Mouse (Mus musculus) telencephalon, adult 2 months (tissue): ENCODE measurements around the gene Eid2.
"Not testable (repeated sequence)": the region's sequence is repeated elsewhere in the genome, so short reads cannot be mapped to it uniquely, and the experiment has no call there.

Source experiments
- DNase-seq: peaks from one replicate; pipeline ENCODE4 v3.0.0-alpha.2; 2011; ENCODE audit warnings: low read depth, low spot score

Eid2 gene

DNA sequence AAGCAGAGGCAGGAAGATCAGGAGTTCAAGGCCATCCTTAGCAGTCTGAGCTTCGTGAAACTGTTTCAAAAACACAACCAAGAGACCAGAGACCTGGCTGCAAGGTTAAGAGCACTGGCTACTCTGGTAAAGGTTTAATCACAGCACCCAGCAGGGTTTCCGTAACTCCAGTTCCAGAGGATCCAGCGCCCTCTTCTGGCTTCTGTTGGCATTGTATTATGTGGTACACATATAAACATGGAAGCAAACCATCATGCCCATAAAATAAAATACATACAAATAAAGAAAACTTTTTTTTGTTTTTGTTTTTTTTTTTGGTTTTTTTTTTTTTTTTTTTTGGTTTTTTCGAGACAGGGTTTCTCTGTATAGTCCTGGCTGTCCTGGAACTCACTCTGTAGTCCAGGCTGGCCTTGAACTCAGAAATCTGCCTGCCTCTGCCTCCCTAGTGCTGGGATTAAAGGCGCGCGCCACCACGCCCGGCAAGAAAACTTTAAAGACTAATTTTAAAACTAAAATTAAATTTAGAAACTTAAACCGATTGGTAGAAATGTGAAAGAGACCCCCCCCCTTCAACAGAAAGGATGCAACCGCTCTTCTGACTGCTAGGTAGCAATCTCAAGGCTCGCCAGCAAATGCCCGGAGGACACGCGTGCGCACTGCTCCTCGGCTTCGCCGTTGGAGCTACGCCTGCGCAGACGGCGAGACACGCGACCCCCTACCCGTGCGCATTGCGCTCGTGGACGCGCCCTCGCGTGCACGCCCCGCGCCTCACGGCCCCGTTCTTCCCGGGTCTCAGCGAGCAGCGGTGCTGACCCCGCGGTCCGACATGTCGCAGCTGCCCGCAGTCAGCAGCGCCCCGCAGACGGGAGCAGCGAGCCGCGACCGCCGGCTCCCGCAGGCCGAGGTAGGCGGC, at the start of gene Eid2:
TSS of gene Eid2 (plus strand) at position 753 of the 913 bp plus-strand sequence.
- peak; percentile 81 for DNase-seq

DNA sequence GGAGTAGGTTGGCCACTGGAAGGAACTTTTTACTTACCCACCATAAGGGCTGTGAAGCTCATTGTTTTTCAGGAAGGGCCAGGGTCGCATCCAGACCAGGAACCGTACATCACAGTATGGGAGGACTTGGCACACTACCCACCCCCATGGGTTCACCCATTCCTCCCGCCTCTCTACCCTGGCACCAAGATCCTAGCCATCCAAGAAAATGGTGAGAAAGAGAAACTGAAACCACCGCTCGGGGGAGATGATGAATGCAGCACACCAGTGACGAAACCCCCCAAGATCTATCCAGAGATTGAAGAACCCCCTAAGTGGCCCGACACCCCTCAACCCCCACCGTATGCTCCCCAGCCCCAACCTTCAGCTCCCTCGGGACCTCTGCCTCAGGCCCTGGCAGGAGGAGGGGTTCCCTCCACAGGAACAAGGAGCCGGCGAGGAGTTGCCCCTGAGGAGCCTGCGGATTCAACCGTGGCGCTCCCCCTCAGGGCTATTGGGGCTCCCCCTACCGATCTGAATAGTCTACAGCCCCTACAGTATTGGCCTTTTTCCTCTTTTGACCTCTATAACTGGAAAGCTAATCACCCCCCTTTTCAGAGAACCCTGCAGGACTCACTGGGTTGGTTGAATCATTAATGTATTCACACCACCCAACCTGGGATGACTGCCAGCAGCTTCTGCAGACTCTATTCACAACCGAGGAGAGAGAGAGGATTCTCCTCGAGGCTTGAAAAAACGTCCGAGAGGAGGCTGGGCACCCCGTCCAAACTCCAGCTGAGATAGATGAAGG, 48.5 kb upstream of the Eid2 start:
- DNase-seq: not testable (repeated sequence)

DNA sequence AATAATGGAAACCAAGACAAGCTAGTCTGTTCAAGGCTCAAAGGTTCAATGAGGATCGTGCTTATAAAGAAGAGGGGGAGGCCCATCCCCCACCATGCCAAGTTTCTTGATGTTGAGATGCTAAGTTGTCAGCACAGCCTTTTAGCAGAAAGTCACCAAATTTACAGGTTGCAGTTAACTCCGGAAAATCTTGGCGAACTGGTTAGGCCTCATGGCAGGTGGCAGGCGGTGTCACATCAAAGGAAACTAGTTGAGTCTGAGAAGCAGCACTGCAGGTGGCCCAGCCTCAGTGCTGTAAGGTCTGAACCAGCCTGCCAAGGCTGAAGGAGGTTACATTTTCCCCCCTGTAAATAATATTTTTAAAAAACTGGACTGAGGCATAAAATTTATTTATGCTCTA, 40.8 kb upstream of the Eid2 start:
- not testable (repeated sequence) for DNase-seq

DNA sequence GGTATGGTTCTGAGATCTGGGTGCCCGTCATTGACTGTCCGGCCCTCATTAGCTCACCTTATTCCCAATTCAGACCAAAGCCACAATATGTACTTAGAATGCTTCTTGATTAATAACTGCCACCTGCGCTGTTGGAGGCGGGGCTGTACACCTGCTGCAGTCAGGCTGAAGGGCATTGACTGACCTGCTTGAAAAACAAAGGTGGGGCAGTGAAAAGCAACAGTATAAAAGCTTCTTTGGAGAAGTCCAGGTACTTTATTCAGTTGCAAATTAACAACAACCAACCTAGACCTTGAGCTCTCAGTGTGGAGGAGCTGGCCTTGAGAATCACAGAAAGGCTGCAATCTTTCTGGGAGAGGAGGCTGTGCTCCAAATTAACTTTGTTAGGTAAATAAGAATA, 40.3 kb upstream of the Eid2 start:
- not testable (repeated sequence) for DNase-seq

DNA sequence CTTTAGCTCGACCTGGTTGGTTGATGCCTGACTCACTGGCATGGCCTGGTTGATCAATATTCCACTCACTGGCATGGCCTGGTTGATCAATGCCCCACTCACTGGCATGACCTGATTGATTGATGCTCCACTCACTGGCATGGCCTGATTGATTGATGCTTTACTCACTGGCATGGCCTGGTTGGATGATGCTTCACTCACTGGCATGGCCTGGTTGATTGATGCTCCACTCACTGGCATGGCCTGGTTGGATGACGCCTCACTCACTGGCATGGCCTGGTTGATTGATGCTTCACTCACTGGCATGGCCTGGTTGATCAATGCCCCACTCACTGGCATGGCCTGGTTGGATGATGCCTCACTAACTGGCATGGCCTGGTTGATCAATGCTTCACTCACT, 23.7 kb upstream of the Eid2 start:
- not testable (repeated sequence) for DNase-seq

DNA sequence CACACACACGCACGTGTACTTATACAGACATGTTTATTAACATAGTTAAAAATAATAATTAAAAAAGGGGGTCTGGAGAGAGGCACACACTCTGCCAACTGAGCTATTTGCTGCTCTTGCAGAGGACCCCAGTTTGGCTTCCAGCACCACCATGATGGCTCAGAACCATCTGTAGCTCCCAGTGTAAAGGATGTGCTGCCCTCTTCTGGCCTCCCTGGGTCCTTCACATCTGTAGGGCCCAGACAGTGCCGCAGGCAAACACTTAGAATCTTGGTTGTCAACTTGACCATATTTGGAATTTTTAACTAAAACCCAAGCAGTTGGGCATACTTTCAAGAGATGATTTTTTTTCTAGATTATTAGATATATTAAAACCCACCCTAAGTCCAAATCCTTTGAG, 18.7 kb upstream of the Eid2 start:
- DNase-seq: no peak

GRCm38 (mm10) chr7:28251976-28252375, 15.7 kb upstream of the Eid2 start:
- DNase-seq: no peak

DNA sequence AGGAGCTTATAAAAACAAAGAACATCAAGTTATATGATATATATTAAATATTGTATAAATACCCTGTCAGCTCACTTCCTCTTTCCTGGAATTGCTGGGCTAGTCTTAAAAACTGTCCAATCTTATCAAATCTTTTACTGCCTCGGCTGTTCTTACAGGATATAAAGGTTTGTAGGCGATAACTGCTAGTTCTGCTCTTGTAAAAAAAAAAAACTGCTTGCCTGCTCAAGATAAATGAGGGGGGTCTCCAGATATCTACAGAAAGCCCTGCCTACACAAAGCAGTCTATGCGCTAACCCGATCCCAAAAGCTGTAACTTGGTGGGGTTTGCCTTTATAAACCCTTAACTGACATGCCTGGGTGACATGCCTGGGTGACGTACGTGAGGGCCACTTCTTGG, 13.1 kb upstream of the Eid2 start:
- DNase-seq: no peak

DNA sequence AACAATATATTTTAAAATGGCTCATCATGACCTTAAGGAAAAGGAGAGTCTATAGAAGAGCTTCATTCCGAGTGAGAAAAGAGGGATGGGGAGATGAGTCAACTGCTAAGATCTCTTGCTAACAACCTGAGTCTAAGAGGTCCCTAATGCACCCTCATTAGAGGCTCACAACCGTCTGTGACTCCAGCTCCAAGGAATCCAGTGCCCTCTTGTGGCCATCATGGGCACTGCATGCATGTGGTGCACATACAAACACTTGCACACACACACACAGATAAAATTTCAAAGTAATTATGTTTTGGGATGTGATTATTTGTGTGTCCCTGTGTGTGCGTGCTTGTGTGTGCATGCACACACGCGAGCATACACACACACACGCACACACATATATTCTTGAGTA, 12.2 kb upstream of the Eid2 start:
- no peak for DNase-seq

- DNase-seq: no peak
These were observed 4.8 kb upstream of the Eid2 start for GRCm38 (mm10) chr7:28262861-28263260.

DNA sequence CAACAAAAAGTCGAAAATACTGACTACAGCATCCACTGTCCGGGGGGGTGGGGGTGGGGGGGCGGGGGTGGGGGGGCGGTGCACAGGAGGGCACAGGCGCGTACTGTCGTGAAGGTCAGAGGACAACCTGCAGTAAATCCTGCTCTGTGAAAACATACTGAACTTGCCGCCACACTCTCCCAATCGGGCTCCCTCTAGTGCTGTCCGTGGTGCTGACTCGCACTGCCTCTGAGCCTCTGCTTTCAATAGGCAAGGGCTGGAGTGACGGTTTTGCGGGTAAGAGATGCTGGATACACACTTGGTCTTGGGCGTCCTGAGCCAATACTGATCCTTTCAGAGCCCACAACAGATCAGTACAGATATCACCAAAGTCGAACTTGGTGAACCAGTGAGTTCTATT, 3.9 kb upstream of the Eid2 start:
- no peak for DNase-seq

GRCm38 (mm10) chr7:28265391-28265790, 2.3 kb upstream of the Eid2 start:
- no peak for DNase-seq

GRCm38 (mm10) chr7:28268042-28268531, 406 bp downstream of the Eid2 start:
- no peak for DNase-seq

DNA sequence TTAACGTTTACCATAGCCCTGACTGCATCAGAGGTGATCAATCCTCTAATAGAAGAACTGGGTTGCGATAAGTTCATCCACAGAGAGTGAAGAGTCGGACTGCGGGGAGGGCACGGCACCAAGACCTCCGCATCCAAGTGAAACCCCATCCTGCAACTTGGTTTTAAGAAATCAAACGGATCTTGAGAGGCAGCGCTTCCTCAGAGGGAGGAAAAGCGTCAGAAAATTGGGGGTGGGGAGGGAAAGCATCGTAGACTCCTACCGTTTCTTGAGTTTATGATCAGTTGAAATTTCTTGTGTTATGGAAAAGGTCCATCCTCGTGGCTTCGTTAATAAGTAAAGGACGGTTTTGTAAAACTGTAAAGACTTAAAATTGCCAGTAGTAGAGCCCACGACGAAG, 895 bp downstream of the Eid2 start:
- DNase-seq: no peak

GRCm38 (mm10) chr7:28269355-28269754, 1.7 kb downstream of the Eid2 start:
- DNase-seq: no peak

DNA sequence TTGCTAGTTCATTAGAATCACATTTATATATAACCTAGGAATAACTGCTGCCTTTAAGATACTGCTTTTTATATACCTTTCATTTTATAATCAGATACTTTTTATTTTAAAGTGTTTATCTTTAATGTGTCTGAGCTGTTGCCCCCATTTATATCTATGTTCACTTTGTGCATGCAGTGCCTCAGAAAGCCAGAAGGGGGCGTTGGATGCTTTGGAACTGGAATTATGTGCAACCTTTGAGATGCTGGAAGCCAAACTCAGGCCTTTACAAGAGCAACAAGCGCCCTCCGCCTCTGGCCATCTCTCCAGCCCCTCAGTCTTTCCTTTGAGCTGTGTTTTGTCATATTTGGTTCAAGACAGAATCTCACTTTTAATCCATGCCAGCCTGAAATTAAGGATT, 4.1 kb downstream of the Eid2 start:
- DNase-seq: no peak

- DNase-seq: no peak
These were observed 9.5 kb downstream of the Eid2 start for GRCm38 (mm10) chr7:28277237-28277614.

DNA sequence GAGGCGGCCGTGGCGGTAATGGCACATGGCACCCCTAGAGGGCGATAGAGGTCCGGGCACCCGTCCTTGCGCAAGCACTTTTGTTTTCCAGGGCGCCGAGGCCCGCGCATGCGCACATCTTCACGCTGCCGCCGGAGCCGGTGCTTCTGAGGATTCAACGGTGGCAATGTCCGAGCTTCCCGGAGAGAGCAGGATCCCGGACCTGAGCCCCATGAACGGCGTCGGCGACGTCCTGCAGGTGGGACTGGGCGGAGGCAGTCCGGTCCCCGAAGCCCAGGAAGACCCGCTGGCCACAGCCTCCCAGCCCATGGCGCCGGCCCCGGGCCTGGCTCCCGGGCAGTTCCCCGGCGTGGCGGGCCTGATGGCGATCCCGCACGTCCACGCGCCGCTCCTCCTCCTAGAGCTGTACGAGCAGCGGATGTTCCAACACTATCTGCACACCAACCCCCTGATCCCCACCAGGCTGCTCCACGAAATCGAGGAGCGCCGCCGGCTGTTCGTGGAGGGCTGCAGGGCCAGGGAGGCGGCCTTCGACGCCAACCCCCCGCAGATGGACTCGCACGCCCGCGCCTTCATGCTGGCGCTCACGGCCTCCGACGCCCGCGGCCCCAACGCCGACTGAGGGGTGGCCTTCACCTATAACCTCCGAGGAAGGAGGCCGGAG, 10.1 kb downstream of the Eid2 start, which contains the start of gene Eid2b:
TSS of gene Eid2b (plus strand) at position 125 of the 664 bp plus-strand sequence.
- DNase-seq: peak; percentile 88

- no peak for DNase-seq
These were observed 10.6 kb downstream of the Eid2 start for GRCm38 (mm10) chr7:28278279-28278652.

GRCm38 (mm10) chr7:28280630-28281029, 12.9 kb downstream of the Eid2 start:
- DNase-seq: no peak

DNA sequence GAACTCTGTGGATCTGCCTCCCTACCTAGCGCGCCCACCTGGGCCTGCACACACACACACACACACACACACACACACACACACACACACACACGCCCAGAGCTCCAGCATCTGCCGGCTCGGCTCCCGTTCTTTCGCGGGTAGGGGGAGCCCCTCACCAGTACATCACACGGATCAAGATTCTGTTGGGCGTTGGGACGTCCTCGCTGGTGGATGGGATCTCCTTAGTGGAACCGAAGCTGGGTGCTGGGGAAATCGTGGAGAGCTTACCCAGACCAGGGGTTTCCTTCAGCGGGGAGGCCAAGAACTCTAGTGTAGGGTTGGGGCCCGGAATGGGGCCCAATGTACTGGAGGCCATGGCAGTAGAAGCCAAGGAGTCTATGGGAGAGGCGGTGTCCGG, 22.5 kb downstream of the Eid2 start:
- no peak for DNase-seq
